Mouse (Mus musculus) liver, embryonic 14.5 days (tissue): ENCODE measurements around the gene Xirp2.

Experiments used
- CTCF ChIP-seq: IDR thresholded peaks from 2 replicates; pipeline ENCODE4 v1.5.1; 2016; ENCODE audit warnings: antibody characterized with exemption, low read depth, control low read depth
- EP300 ChIP-seq: IDR thresholded peaks from 2 replicates; pipeline ENCODE4 v1.6.1; 2016; ENCODE audit warnings: antibody characterized with exemption, low read depth

DNA sequence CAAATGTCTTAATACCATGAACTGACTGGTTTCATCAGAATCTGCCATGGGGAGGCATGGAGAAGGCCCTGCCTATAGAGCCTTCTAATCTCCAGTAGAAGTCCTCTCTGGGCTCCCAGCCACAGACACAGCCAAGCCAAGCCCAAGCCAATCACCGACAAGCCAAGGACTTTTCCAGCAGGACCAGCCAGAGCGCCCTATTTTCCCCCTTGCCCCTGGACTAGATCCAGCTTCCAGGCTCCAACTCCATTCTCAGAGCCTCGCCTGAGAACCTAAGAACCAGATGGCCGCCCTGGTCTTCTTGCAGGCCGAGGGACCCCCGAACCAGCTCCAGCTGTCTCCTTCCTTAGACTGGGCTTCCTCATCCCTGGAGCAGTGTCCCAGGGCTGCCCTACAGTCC, 93.6 kb downstream of the Xirp2 start:
- TF ChIP-seq CTCF = no peak
- TF ChIP-seq EP300 = no peak
